Mouse (Mus musculus): ENCODE measurements around the gene Efcab6. TPM values are rescaled to one million over a fixed set of nuclear protein-coding genes. Genes with fewer than 3 reads are reported as not detected.

The Efcab6 gene
- polyA plus RNA-seq, 1 experiment: not detected

- no peak overlapping the region for H3K27ac ChIP-seq (replicated peaks; ENCODE audit: low read depth, low read length)
- H3K4me3 ChIP-seq (ENCODE audit: insufficient read depth, low read depth, low read length): no peak overlapping the region
- no peaks in the 10 kb centered on the region for H3K4me1 ChIP-seq (ENCODE audit: control insufficient read depth, insufficient read depth, insufficient read length, low read length)
Observed at GRCm38 (mm10) chr15:83965126-83965525, 100.1 kb downstream of the Efcab6 start.

DNA sequence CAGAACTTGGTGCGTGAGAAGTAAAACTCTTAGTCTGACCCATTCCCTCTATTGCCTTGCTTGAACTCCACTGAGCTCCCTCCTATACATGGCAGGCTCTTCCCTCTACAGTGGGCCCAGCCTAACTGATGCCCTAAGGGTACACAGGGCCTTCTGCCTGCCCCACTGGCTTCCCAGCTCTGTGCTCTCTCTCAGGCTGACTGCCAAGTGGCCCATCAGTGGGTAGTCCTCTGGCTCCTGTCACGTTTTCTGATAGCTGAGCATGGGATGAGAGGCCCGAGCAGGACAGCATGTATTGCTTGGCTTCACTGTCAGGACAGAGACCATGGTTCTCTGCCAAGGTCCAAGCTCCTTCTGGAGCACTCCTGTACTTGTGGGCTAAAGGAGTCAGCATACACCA lies 106.8 kb downstream of the Efcab6 start:
- no peaks in the 10 kb centered on the region for H3K4me1 ChIP-seq (ENCODE audit: control insufficient read depth, insufficient read depth, insufficient read length, low read length)
- no peak overlapping the region for H3K4me3 ChIP-seq (ENCODE audit: insufficient read depth, low read depth, low read length)
- no peak overlapping the region for H3K27ac ChIP-seq (replicated peaks; ENCODE audit: low read depth, low read length)

DNA sequence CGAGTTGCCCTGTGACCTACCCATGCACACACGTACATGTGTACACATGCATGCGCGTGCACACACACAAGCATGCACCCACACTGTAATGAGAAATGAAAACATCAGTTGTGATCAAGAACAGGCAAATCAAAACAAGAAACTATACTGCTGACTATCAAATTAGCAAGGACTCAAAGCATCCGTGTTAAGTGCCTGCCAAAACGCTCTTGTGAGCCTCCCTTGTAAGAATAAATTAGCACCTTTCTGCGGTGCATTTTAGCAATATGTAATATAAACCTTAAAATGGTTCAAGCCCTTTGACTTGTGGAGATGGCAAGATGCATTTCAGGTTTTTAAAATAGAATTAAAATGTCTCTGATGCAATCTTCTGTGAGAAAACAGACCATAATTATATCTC lies 108.2 kb downstream of the Efcab6 start:
- Histone ChIP-seq H3K4me3 (ENCODE audit: insufficient read depth, low read depth, low read length) (no peak overlapping the region), H3K4me1 (ENCODE audit: control insufficient read depth, insufficient read depth, insufficient read length, low read length) (no peaks in the 10 kb centered on the region), H3K27ac (replicated peaks; ENCODE audit: low read depth, low read length) (no peak overlapping the region)

- H3K27ac ChIP-seq (replicated peaks; ENCODE audit: low read depth, low read length): no peak overlapping the region
- no peaks in the 10 kb centered on the region for H3K4me1 ChIP-seq (ENCODE audit: control insufficient read depth, insufficient read depth, insufficient read length, low read length)
- H3K4me3 ChIP-seq (ENCODE audit: insufficient read depth, low read depth, low read length): no peak overlapping the region
Observed at GRCm38 (mm10) chr15:83955948-83956707, 109.1 kb downstream of the Efcab6 start.

DNA sequence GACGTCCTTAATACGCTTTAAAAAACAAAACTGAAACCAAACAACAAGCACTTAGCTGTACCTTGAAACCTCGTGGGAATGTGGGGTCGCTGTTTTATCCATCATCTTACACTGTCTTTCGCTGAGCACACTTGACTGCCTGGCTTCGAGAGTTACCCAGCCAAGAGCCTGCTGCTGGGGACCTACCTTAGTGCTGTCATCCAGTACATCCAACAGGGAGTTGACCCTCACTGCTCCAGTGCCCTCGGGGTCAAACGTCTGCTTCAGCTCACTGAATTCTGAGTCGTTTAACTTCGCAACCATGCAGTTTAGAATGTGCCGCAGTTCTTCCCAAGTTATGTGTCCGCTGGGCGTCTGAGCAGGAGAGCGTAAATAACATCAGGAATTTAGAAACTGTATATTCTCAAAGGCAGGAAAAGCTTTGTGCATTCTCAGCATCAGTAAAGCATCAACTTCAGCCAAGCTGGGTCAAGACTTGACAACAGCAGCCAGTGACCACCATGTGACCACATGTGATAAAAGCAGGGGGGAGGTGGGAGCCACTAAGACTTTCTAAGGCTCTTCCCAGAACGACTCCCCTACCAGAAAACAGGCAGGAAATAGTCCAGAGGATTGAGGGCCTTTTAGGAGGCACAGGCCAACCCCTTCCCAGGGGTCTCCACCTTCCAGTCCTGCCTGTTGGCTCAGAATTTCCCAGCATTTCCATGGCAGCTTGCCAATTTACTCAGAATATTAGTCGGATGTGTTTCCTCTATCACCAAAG lies 115.3 kb downstream of the Efcab6 start:
- Histone ChIP-seq H3K4me1 (ENCODE audit: control insufficient read depth, insufficient read depth, insufficient read length, low read length) (no peaks in the 10 kb centered on the region), H3K27ac (replicated peaks; ENCODE audit: low read depth, low read length) (no peak overlapping the region), H3K4me3 (ENCODE audit: insufficient read depth, low read depth, low read length) (no peak overlapping the region)

GRCm38 (mm10) chr15:83939703-83940102 lies 125.5 kb downstream of the Efcab6 start:
- H3K4me3 ChIP-seq (ENCODE audit: insufficient read depth, low read depth, low read length): no peak overlapping the region
- no peaks in the 10 kb centered on the region for H3K4me1 ChIP-seq (ENCODE audit: control insufficient read depth, insufficient read depth, insufficient read length, low read length)
- no peak overlapping the region for H3K27ac ChIP-seq (replicated peaks; ENCODE audit: low read depth, low read length)

DNA sequence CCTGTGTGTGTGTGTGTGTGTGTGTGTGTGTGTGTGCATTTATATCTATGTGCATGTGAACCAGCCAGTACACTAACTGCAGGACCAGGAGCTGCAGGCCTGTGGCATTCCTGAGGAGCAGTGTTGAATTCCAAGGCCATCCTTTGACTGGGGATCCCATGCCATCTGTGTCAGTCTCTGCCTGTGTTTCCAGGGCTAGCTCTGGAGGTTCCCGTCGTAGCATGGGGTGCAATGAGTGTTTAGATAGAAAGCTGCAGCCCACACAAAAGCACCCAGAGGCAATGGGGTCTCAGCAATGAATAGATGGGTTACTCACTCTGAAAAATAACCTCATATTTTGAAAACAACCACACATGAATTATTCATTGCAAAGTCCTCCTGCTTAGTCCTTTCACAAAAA lies 126.7 kb downstream of the Efcab6 start:
- Histone ChIP-seq H3K4me3 (ENCODE audit: insufficient read depth, low read depth, low read length) (no peak overlapping the region), H3K27ac (replicated peaks; ENCODE audit: low read depth, low read length) (no peak overlapping the region), H3K4me1 (ENCODE audit: control insufficient read depth, insufficient read depth, insufficient read length, low read length) (no peaks in the 10 kb centered on the region)

GRCm38 (mm10) chr15:83936506-83936905 lies 128.7 kb downstream of the Efcab6 start:
- no peak overlapping the region for H3K4me3 ChIP-seq (ENCODE audit: insufficient read depth, low read depth, low read length)
- no peak overlapping the region for H3K27ac ChIP-seq (replicated peaks; ENCODE audit: low read depth, low read length)
- no peaks in the 10 kb centered on the region for H3K4me1 ChIP-seq (ENCODE audit: control insufficient read depth, insufficient read depth, insufficient read length, low read length)

DNA sequence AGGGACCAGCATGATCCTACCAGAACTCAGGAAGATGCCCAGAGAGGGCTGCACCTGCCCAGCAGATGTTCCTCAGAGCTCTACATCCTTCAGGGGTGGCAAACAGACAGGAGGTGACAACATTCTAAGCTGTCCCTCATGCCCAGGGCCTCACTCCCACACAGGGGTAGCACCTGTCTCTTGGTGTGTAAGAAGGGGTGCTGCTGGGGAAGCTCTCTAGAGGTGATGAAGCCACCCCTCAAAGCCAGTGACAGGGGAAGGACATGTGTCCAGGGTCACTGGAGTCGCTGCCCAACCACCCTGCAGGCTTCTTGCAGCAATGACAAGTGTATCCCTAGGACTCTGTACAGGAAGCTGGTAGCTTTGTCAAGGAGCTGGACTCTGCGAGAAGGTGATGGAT lies 130.4 kb downstream of the Efcab6 start:
- no peaks in the 10 kb centered on the region for H3K4me1 ChIP-seq (ENCODE audit: control insufficient read depth, insufficient read depth, insufficient read length, low read length)
- H3K27ac ChIP-seq (replicated peaks; ENCODE audit: low read depth, low read length): no peak overlapping the region
- no peak overlapping the region for H3K4me3 ChIP-seq (ENCODE audit: insufficient read depth, low read depth, low read length)

- Histone ChIP-seq H3K4me1 (ENCODE audit: control insufficient read depth, insufficient read depth, insufficient read length, low read length) (no peaks in the 10 kb centered on the region), H3K4me3 (ENCODE audit: insufficient read depth, low read depth, low read length) (no peak overlapping the region), H3K27ac (replicated peaks; ENCODE audit: low read depth, low read length) (no peak overlapping the region)
Observed at GRCm38 (mm10) chr15:83925338-83925737, 139.8 kb downstream of the Efcab6 start.

DNA sequence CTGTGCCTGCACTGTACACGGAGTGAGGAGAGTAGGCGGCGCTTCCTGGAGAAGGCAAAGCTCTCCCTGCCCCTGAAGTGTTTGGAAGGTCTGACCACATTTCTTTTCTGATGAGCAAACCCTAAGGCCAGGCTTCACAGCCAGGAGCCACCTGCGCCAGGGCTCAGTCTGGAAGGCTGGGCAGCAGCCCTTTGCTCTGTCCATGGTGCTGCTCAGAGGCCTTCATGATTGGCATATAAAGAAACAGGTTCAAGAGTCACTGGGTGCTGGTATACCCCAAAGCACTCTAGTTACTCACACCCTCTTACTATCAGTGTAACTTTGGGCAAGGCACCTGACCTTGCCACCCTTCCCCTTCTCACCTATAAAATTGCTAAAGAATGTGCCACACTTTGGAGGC lies 140.5 kb downstream of the Efcab6 start:
- no peak overlapping the region for H3K4me3 ChIP-seq (ENCODE audit: insufficient read depth, low read depth, low read length)
- no peaks in the 10 kb centered on the region for H3K4me1 ChIP-seq (ENCODE audit: control insufficient read depth, insufficient read depth, insufficient read length, low read length)
- H3K27ac ChIP-seq (replicated peaks; ENCODE audit: low read depth, low read length): no peak overlapping the region

- Histone ChIP-seq H3K4me1 (ENCODE audit: control insufficient read depth, insufficient read depth, insufficient read length, low read length) (peaks cover 2% of the 10 kb centered on the region; the same call in 1 of the 2 replicates), H3K4me3 (ENCODE audit: insufficient read depth, low read depth, low read length) (no peak overlapping the region)
Observed at GRCm38 (mm10) chr15:83915376-83915775, 149.8 kb downstream of the Efcab6 start.

GRCm38 (mm10) chr15:83913028-83913714 lies 152.0 kb downstream of the Efcab6 start:
- Histone ChIP-seq H3K4me3 (ENCODE audit: insufficient read depth, low read depth, low read length) (no peak overlapping the region), H3K4me1 (ENCODE audit: control insufficient read depth, insufficient read depth, insufficient read length, low read length) (peaks cover 3% of the 10 kb centered on the region; the same call in 1 of the 2 replicates), H3K27ac (replicated peaks; ENCODE audit: low read depth, low read length) (no peak overlapping the region)

More at GRCm38 (mm10) chr15:83915376-83915775, 149.8 kb downstream of the Efcab6 start:
- H3K27ac ChIP-seq (replicated peaks; ENCODE audit: low read depth, low read length): no peak overlapping the region

DNA sequence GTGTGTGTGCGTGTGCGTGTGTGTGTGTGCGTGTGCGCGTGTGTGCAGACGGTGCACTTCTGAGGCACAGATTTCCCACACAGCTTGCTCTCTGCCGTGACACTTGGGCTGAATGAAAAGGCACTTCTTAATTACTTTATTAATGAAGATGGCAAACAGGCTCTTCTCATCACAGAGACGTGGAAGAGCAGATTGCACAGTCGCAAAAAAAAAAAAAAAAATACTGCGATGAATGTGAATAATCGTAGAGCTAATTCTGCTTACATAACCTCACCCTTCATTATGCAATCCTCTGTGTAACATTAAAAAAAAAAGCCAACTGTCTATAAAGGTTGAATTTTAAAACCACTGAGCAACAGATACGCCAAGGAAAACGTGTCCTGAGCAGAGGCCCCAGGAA lies 158.7 kb downstream of the Efcab6 start:
- Histone ChIP-seq H3K27ac (replicated peaks; ENCODE audit: low read depth, low read length) (no peak overlapping the region), H3K4me3 (ENCODE audit: insufficient read depth, low read depth, low read length) (no peak overlapping the region), H3K4me1 (ENCODE audit: control insufficient read depth, insufficient read depth, insufficient read length, low read length) (peaks cover 11% of the 10 kb centered on the region)

- H3K4me3 ChIP-seq (ENCODE audit: insufficient read depth, low read depth, low read length): no peak overlapping the region
- no peak overlapping the region for H3K27ac ChIP-seq (replicated peaks; ENCODE audit: low read depth, low read length)
Observed at GRCm38 (mm10) chr15:83897286-83897685, 167.9 kb downstream of the Efcab6 start.

More at GRCm38 (mm10) chr15:83897286-83897685, 167.9 kb downstream of the Efcab6 start:
- H3K4me1 ChIP-seq (ENCODE audit: control insufficient read depth, insufficient read depth, insufficient read length, low read length): no peaks in the 10 kb centered on the region

All from brown adipose tissue, adult 24 weeks (tissue).